Mouse (Mus musculus) thymus, postnatal 0 days (tissue): ENCODE data around the gene Fam129a. TPM values are rescaled to one million over a fixed set of nuclear protein-coding genes. Genes with fewer than 3 reads are reported as not detected.

Source experiments
- polyA plus RNA-seq: library from polyadenylated mRNA; unstranded; fragments of >200 nt; fragmentation: Nextera tagmentation; extraction: Ambion mirVana; gene quantifications from 2 replicates; pipeline ENCODE4 v1.2.1, GENCODE M21; 2015

The Fam129a gene
- polyA plus RNA-seq, 1 experiment from 2014 or later, result 12.6 TPM

Other genes starting within 250 kb of the Fam129a start
- gene Ivns1abp, start 226.7 kb upstream of the Fam129a start, polyA plus RNA-seq, result 171 and 193 TPM in 2 replicates
- gene Swt1, start 142.7 kb upstream of the Fam129a start, polyA plus RNA-seq, result 38.7 and 42.7 TPM in 2 replicates
- 27.2 and 29.9 TPM in 2 replicates for gene Trmt1l, start 142.6 kb upstream of the Fam129a start, polyA plus RNA-seq
- gene Rnf2, start 70.2 kb upstream of the Fam129a start, polyA plus RNA-seq, result 65.0 and 67.6 TPM in 2 replicates
- 5.5 and 6.4 TPM in 2 replicates for gene Edem3, start 184.2 kb downstream of the Fam129a start, polyA plus RNA-seq